Comparison of ENCODE assay signal across 8 mouse cellular contexts in genomic region chr13:109116004-109116341, GRCm38 (mm10).
DNase-seq lines count a peak whose midpoint lies in the region; ATAC-seq lines count a peak whose summit lies in the region.

No protein-coding gene starts in this region.

- 0% methylated on average over 8 of the region's 8 CpGs for WGBS in lung, embryonic 16.5 days
- 0% methylated on average over 8 of the region's 8 CpGs for WGBS in stomach, embryonic 14.5 days

- H3K9me3 ChIP-seq in megakaryocyte, embryonic 14.5 days: no peaks in the 10 kb centered on the region
- no peaks in the 10 kb centered on the region for H3K9me3 ChIP-seq in lung, embryonic 16.5 days (ENCODE audit: control insufficient read depth, low read length)
- no peaks in the 10 kb centered on the region for H3K9me3 ChIP-seq in stomach, embryonic 14.5 days (ENCODE audit: control insufficient read depth, low read depth, low read length)

- H3K4me2 ChIP-seq in lung, embryonic 16.5 days (ENCODE audit: low read depth, low read length): peak overlapping the region; percentile 76
- H3K4me2 ChIP-seq in stomach, embryonic 14.5 days (replicated peaks; ENCODE audit: low read depth, low read length): peak overlapping the region; percentile 92

- no peak; the same call in 1 of the 2 replicates for ATAC-seq in megakaryocyte, adult 5-6 weeks (ENCODE audit: poor library complexity, severe bottlenecking)
- peak; percentile 64 for ATAC-seq in lung, embryonic 16.5 days (ENCODE audit: low read depth)
- ATAC-seq in stomach, embryonic 14.5 days (ENCODE audit: insufficient number of reproducible peaks, insufficient read depth, low FRiP score, low read depth): peak; percentile 76; the same call in 1 of the 2 replicates

- H3K4me3 ChIP-seq in megakaryocyte, embryonic 14.5 days (replicated peaks): peak overlapping the region; percentile 85
- H3K4me3 ChIP-seq in lung, embryonic 16.5 days (ENCODE audit: low read length): peak overlapping the region; percentile 43
- peak overlapping the region; percentile 34; the same call in 1 of the 2 replicates for H3K4me3 ChIP-seq in stomach, embryonic 14.5 days (ENCODE audit: low read depth, low read length)

- DNase-seq in cerebellum, adult 9-10 months: peak; percentile 90
- DNase-seq in heart, adult 8-10 months (ENCODE audit: low spot score): peak; percentile 15
- DNase-seq in kidney, adult 18-20 months: peak; percentile 66
- no peak for DNase-seq in left cerebral cortex, postnatal 25 days (ENCODE audit: low spot score in 2 of 2)

- intact Hi-C loops in left cerebral cortex, postnatal 25 days (cut with DNase I): loop anchor here (5.0 kb wide), 3 partner anchors 56 to 96 kb away; no protein-coding TSS in a partner anchor

- H3K4me1 ChIP-seq in megakaryocyte, embryonic 14.5 days: peaks cover 12% of the 10 kb centered on the region
- H3K4me1 ChIP-seq in lung, embryonic 16.5 days (replicated peaks; ENCODE audit: control insufficient read depth, insufficient read depth, low read length): peaks cover 11% of the 10 kb centered on the region
- H3K4me1 ChIP-seq in stomach, embryonic 14.5 days (ENCODE audit: control insufficient read depth, insufficient read depth, low read length): peaks cover 4% of the 10 kb centered on the region; the same call in 1 of the 2 replicates

- H3K9ac ChIP-seq in lung, embryonic 16.5 days (ENCODE audit: low read length): no peak overlapping the region
- no peak overlapping the region for H3K9ac ChIP-seq in stomach, embryonic 14.5 days (replicated peaks; ENCODE audit: low read depth, low read length)

- no peaks in the 10 kb centered on the region for H3K36me3 ChIP-seq in megakaryocyte, embryonic 14.5 days (replicated peaks; ENCODE audit: low read length)
- no peaks in the 10 kb centered on the region for H3K36me3 ChIP-seq in lung, embryonic 16.5 days (ENCODE audit: control insufficient read depth, insufficient read depth, low read length)
- H3K36me3 ChIP-seq in stomach, embryonic 14.5 days (ENCODE audit: control insufficient read depth, insufficient read depth, low read length): no peaks in the 10 kb centered on the region

- H3K27ac ChIP-seq in lung, embryonic 16.5 days (ENCODE audit: low read length): no peak overlapping the region
- no peak overlapping the region for H3K27ac ChIP-seq in stomach, embryonic 14.5 days (ENCODE audit: low read length)

- peaks cover 32% of the 10 kb centered on the region for H3K27me3 ChIP-seq in megakaryocyte, embryonic 14.5 days (replicated peaks)
- H3K27me3 ChIP-seq in lung, embryonic 16.5 days (ENCODE audit: control insufficient read depth, insufficient read depth, low read depth, low read length): peaks cover 17% of the 10 kb centered on the region
- no peaks in the 10 kb centered on the region for H3K27me3 ChIP-seq in stomach, embryonic 14.5 days (ENCODE audit: control insufficient read depth, insufficient read depth, low read length)

Comparison
In these comparisons a context has a peak if more than half of its experiments do, and no peak if none do; other contexts are left out.
1. H3K4me3 ChIP-seq: peak in every context shown above with its lines; median percentile 85 in megakaryocyte, embryonic 14.5 days; 43 in lung, embryonic 16.5 days; 34 in stomach, embryonic 14.5 days.
2. DNase-seq: peak in cerebellum, adult 9-10 months (single experiment), heart, adult 8-10 months (single experiment) and kidney, adult 18-20 months (single experiment); none in left cerebral cortex, postnatal 25 days (0 of 2).